Mouse (Mus musculus): ENCODE results near the gene Ppil6.

- TF ChIP-seq CTCF (IDR thresholded peaks at IDR 0.05; ENCODE audit: insufficient read depth, low read depth, low read length) (no peak), POLR2A (IDR thresholded peaks at IDR 0.05; ENCODE audit: insufficient read depth, low read depth, low read length) (no peak)
Measured at GRCm38 (mm10) chr10:41543439-41543838, 53.2 kb downstream of the Ppil6 start.

Measured in olfactory bulb, adult 2 months (tissue).